Comparison of ENCODE assay signal across 14 mouse cellular contexts in genomic region chr17:45569999-45570398, GRCm38 (mm10). TPM values are rescaled to one million over a fixed set of nuclear protein-coding genes. Genes with fewer than 3 reads are reported as not detected.
A peak's percentile ranks its signal among the peaks of the same experiment; 100 is the strongest.
DNase-seq lines count a peak whose midpoint lies in the region; ATAC-seq and TF ChIP-seq lines count a peak whose summit lies in the region.
"Had no signal": no experiment of that assay in that cellular context is flagged by ENCODE, and none has a peak within 500 bp of the region (broad histone marks: within the 10 kb centered on the region; RNA-seq: fewer than 3 reads in every experiment).

No protein-coding gene starts in this region.

- 0 out of 2 replicates have a peak overlapping the region, but pooled peaks have one; percentile 30 for H3K9ac ChIP-seq in hindbrain, embryonic 13.5 days
- H3K9ac ChIP-seq in hindbrain, postnatal 0 days (replicated peaks; ENCODE audit: low read length), result no peak overlapping the region
- no peak overlapping the region for H3K9ac ChIP-seq in lung, postnatal 0 days (replicated peaks; ENCODE audit: low read depth)
- H3K9ac ChIP-seq: hindbrain, embryonic 15.5 days had no signal

- ATAC-seq in hindbrain, embryonic 13.5 days (ENCODE audit: low FRiP score), result no peak
- ATAC-seq in hindbrain, postnatal 0 days, result no peak
- no peak for ATAC-seq in lung, postnatal 0 days

- H3K27ac ChIP-seq in hindbrain, embryonic 13.5 days, result no peak overlapping the region
- no peak overlapping the region for H3K27ac ChIP-seq in hindbrain, postnatal 0 days
- 0 out of 2 replicates have a peak overlapping the region, but pooled peaks have one; percentile 0 for H3K27ac ChIP-seq in lung, postnatal 0 days (ENCODE audit: low read length)
- H3K27ac ChIP-seq: hindbrain, embryonic 15.5 days had no signal

- no peak for DNase-seq in hindbrain, postnatal 0 days (ENCODE audit: low spot score)
- DNase-seq in lung, postnatal 0 days (ENCODE audit: low spot score), result peak; percentile 42
- DNase-seq in lung, adult 18-20 months, result no peak
- DNase-seq in MN1 (ENCODE audit: low spot score), result peak; percentile 48
- no peak for DNase-seq in cerebellum, adult 11 months
- no peak for DNase-seq in adrenal gland, adult (ENCODE audit: inconsistent age in 2 of 2, low spot score in 1 of 2)
- DNase-seq: cerebellum, adult 11-12 months; gastrocnemius, postnatal 25 days; layer of hippocampus, adult 9-11 months; right cerebral cortex, postnatal 14 days had no signal

- peaks cover 62% of the 10 kb centered on the region for H3K36me3 ChIP-seq in hindbrain, embryonic 13.5 days
- peaks cover 58% of the 10 kb centered on the region for H3K36me3 ChIP-seq in hindbrain, postnatal 0 days (ENCODE audit: insufficient read depth, low read length)
- H3K36me3 ChIP-seq in lung, postnatal 0 days (ENCODE audit: insufficient read depth, low read length), result peaks cover 45% of the 10 kb centered on the region

- H3K9me3 ChIP-seq in hindbrain, embryonic 13.5 days, result no peaks in the 10 kb centered on the region
- no peaks in the 10 kb centered on the region for H3K9me3 ChIP-seq in hindbrain, postnatal 0 days (ENCODE audit: low read length)
- H3K9me3 ChIP-seq in lung, postnatal 0 days (ENCODE audit: low read length), result no peaks in the 10 kb centered on the region
- H3K9me3 ChIP-seq: hindbrain, embryonic 15.5 days; megakaryocyte, embryonic 14.5 days had no signal

- H3K4me3 ChIP-seq in hindbrain, embryonic 13.5 days, result no peak overlapping the region
- no peak overlapping the region for H3K4me3 ChIP-seq in hindbrain, postnatal 0 days (ENCODE audit: low read length)
- no peak overlapping the region for H3K4me3 ChIP-seq in lung, postnatal 0 days (ENCODE audit: low read depth, low read length)
- H3K4me3 ChIP-seq: hindbrain, embryonic 15.5 days; megakaryocyte, embryonic 14.5 days had no signal

- peaks cover 75% of the 10 kb centered on the region for H3K4me1 ChIP-seq in hindbrain, embryonic 13.5 days (replicated peaks)
- H3K4me1 ChIP-seq in hindbrain, postnatal 0 days (ENCODE audit: insufficient read depth, low read length), result peaks cover 5% of the 10 kb centered on the region
- H3K4me1 ChIP-seq in lung, postnatal 0 days (ENCODE audit: insufficient read depth, low read depth, low read length), result peaks cover 3% of the 10 kb centered on the region; the same call in 1 of the 2 replicates

- H3K4me2 ChIP-seq in hindbrain, embryonic 13.5 days, result no peak overlapping the region
- no peak overlapping the region for H3K4me2 ChIP-seq in hindbrain, postnatal 0 days (ENCODE audit: low read depth, low read length)
- no peak overlapping the region for H3K4me2 ChIP-seq in lung, postnatal 0 days (replicated peaks; ENCODE audit: low read depth, low read length)
- H3K4me2 ChIP-seq: heart, embryonic 11.5 days; hindbrain, embryonic 15.5 days had no signal

- H3K27me3 ChIP-seq in hindbrain, embryonic 13.5 days, result no peaks in the 10 kb centered on the region
- H3K27me3 ChIP-seq in hindbrain, postnatal 0 days (ENCODE audit: insufficient read depth, low read length), result no peaks in the 10 kb centered on the region
- no peaks in the 10 kb centered on the region for H3K27me3 ChIP-seq in lung, postnatal 0 days (replicated peaks; ENCODE audit: insufficient read depth, low read length)
- H3K27me3 ChIP-seq: hindbrain, embryonic 15.5 days; megakaryocyte, embryonic 14.5 days had no signal

- 91% methylated on average over 4 of the region's 4 CpGs for WGBS in hindbrain, embryonic 13.5 days
- 90% methylated on average over 4 of the region's 4 CpGs for WGBS in hindbrain, postnatal 0 days
- WGBS in lung, postnatal 0 days, result 74% methylated on average over 4 of the region's 4 CpGs

- no peak for TF ChIP-seq EP300 in lung, postnatal 0 days (IDR thresholded peaks at IDR 0.05)

- TF ChIP-seq CTCF in hindbrain, postnatal 0 days (IDR thresholded peaks at IDR 0.05; ENCODE audit: low read depth), result no peak
- TF ChIP-seq CTCF in lung, postnatal 0 days (IDR thresholded peaks at IDR 0.05), result no peak

RNA-seq across cellular contexts. Expression of gene Hsp90ab1, which starts 3.1 kb away (rescaled TPM):
- 1,593 and 1,619 TPM in 2 replicates for polyA plus RNA-seq in hindbrain, embryonic 13.5 days (2015; fragmentation: Nextera tagmentation; extraction: Ambion mirVana)
- total RNA-seq in hindbrain, postnatal 0 days (2014; rRNA removed), result 982 and 1,365 TPM in 2 replicates
- polyA plus RNA-seq in hindbrain, postnatal 0 days (2015; fragmentation: Nextera tagmentation; extraction: Ambion mirVana), result 1,472 and 1,504 TPM in 2 replicates
- polyA plus RNA-seq in lung, postnatal 0 days (2015; fragmentation: Nextera tagmentation; extraction: Ambion mirVana), result 607 and 696 TPM in 2 replicates

RNA-seq across cellular contexts. Expression of gene Slc35b2, which starts 6.3 kb away (rescaled TPM):
- 86.5 and 91.1 TPM in 2 replicates for polyA plus RNA-seq in hindbrain, embryonic 13.5 days (2015; fragmentation: Nextera tagmentation; extraction: Ambion mirVana)
- total RNA-seq in hindbrain, postnatal 0 days (2014; rRNA removed), result 105 and 139 TPM in 2 replicates
- 90.3 and 94.0 TPM in 2 replicates for polyA plus RNA-seq in hindbrain, postnatal 0 days (2015; fragmentation: Nextera tagmentation; extraction: Ambion mirVana)
- 84.8 and 85.1 TPM in 2 replicates for polyA plus RNA-seq in lung, postnatal 0 days (2015; fragmentation: Nextera tagmentation; extraction: Ambion mirVana)

RNA-seq across cellular contexts. Expression of gene Nfkbie, which starts 14.5 kb away (rescaled TPM):
- 5.6 and 6.5 TPM in 2 replicates for polyA plus RNA-seq in hindbrain, embryonic 13.5 days (2015; fragmentation: Nextera tagmentation; extraction: Ambion mirVana)
- 7.7 and 9.2 TPM in 2 replicates for total RNA-seq in hindbrain, postnatal 0 days (2014; rRNA removed)
- polyA plus RNA-seq in hindbrain, postnatal 0 days (2015; fragmentation: Nextera tagmentation; extraction: Ambion mirVana), result 5.2 and 6.0 TPM in 2 replicates
- 2.4 and 5.0 TPM in 2 replicates for polyA plus RNA-seq in lung, postnatal 0 days (2015; fragmentation: Nextera tagmentation; extraction: Ambion mirVana)

RNA-seq across cellular contexts. Expression of gene Tmem151b, which starts 20.5 kb away (rescaled TPM):
- polyA plus RNA-seq in hindbrain, embryonic 13.5 days (2015; fragmentation: Nextera tagmentation; extraction: Ambion mirVana), result 26.6 and 27.3 TPM in 2 replicates
- total RNA-seq in hindbrain, postnatal 0 days (2014; rRNA removed), result 107 and 114 TPM in 2 replicates
- 29.5 and 29.8 TPM in 2 replicates for polyA plus RNA-seq in hindbrain, postnatal 0 days (2015; fragmentation: Nextera tagmentation; extraction: Ambion mirVana)
- 0.07 and 0.12 TPM in 2 replicates for polyA plus RNA-seq in lung, postnatal 0 days (2015; fragmentation: Nextera tagmentation; extraction: Ambion mirVana)
- total RNA-seq: gastrocnemius, postnatal 25 days had no signal

RNA-seq across cellular contexts. Expression of gene Slc29a1, which starts 29.4 kb away (rescaled TPM):
- polyA plus RNA-seq in hindbrain, embryonic 13.5 days (2015; fragmentation: Nextera tagmentation; extraction: Ambion mirVana), result 33.7 and 38.2 TPM in 2 replicates
- 170 and 354 TPM in 2 replicates for total RNA-seq in hindbrain, postnatal 0 days (2014; rRNA removed)
- polyA plus RNA-seq in hindbrain, postnatal 0 days (2015; fragmentation: Nextera tagmentation; extraction: Ambion mirVana), result 60.6 and 77.6 TPM in 2 replicates
- 99.8 and 120 TPM in 2 replicates for polyA plus RNA-seq in lung, postnatal 0 days (2015; fragmentation: Nextera tagmentation; extraction: Ambion mirVana)

Comparison
In these comparisons a context has a peak if more than half of its experiments do, and no peak if none do; other contexts are left out.
1. DNase-seq: peak in lung, postnatal 0 days (single experiment) and MN1 (single experiment); none in hindbrain, postnatal 0 days (single experiment), lung, adult 18-20 months (0 of 2), cerebellum, adult 11 months (single experiment) and adrenal gland, adult (0 of 2).